Mouse (Mus musculus) stomach, embryonic 14.5 days (tissue): Measurements from ENCODE around the gene Cacna2d2. TPM values are rescaled to one million over a fixed set of nuclear protein-coding genes. Genes with fewer than 3 reads are reported as not detected.
A peak's percentile ranks its signal among the peaks of the same experiment; 100 is the strongest.

Experiments
- ATAC-seq: fragments of 200-750 bp; cut with Nextera tagmentation; 2 replicates; pipeline ENCODE4 v1.8.0; 2017; ENCODE audit warnings: low read depth, moderate TSS enrichment; ENCODE audit not compliant: insufficient number of reproducible peaks, insufficient read depth, low FRiP score
- H3K27ac ChIP-seq: fragments of 300-500 bp; sonication (generic); 2 replicates; pipeline ENCODE4 v1.5.1; 2014; ENCODE audit warnings: mild to moderate bottlenecking, low read length, moderate library complexity, mixed read lengths
- H3K27me3 ChIP-seq: fragments of 300-500 bp; sonication (generic); 2 replicates; pipeline ENCODE4 v1.6.1; 2014; ENCODE audit warnings: low read length, control low read depth, mixed read lengths; ENCODE audit not compliant: control insufficient read depth, insufficient read depth
- H3K36me3 ChIP-seq: fragments of 300-500 bp; sonication (generic); 2 replicates; pipeline ENCODE4 v1.6.1; 2014; ENCODE audit warnings: mild to moderate bottlenecking, control low read depth, low read length, moderate library complexity, mixed read lengths; ENCODE audit not compliant: control insufficient read depth, insufficient read depth
- H3K4me1 ChIP-seq: fragments of 300-500 bp; sonication (generic); 2 replicates; pipeline ENCODE4 v1.6.1; 2014; ENCODE audit warnings: low read length, control low read depth, mixed read lengths; ENCODE audit not compliant: control insufficient read depth, insufficient read depth
- H3K4me2 ChIP-seq: fragments of 300-500 bp; sonication (generic); replicated peaks from 2 replicates; pipeline ENCODE4 v1.6.1; 2014; ENCODE audit warnings: low read depth, low read length, control low read depth
- H3K4me3 ChIP-seq: fragments of 300-500 bp; sonication (generic); 2 replicates; pipeline ENCODE4 v1.5.1; 2014; ENCODE audit warnings: low read depth, low read length, control low read depth
- H3K9ac ChIP-seq: fragments of 300-500 bp; sonication (generic); replicated peaks from 2 replicates; pipeline ENCODE4 v1.6.1; 2014; ENCODE audit warnings: low read depth, mild to moderate bottlenecking, control low read depth, low read length, moderate library complexity, mixed read lengths
- H3K9me3 ChIP-seq: fragments of 300-500 bp; sonication (generic); 2 replicates; pipeline ENCODE4 v1.6.1; 2016; ENCODE audit warnings: low read depth, low read length, control low read depth; ENCODE audit not compliant: control insufficient read depth
- WGBS: fragments of 180-500 bp; shearing (Covaris S2); extraction: QIAGEN DNeasy Blood & Tissue Kit; methylation state at CpG from one replicate; pipeline ENCODE4 v1.1.7; 2014; 5-methylcytosine and 5-hydroxymethylcytosine counted together
- polyA plus RNA-seq: library from polyadenylated mRNA; unstranded; fragments of >200 nt; fragmentation: Nextera tagmentation; extraction: Ambion mirVana; gene quantifications from 2 replicates; pipeline ENCODE4 v1.2.1, GENCODE M21; 2014

Cacna2d2 gene
- polyA plus RNA-seq, 1 experiment from 2014 or later: 0.43 TPM

GRCm38 (mm10) chr9:107521190-107521589 is 121.8 kb downstream of the Cacna2d2 start:
- no peak overlapping the region for H3K4me3 ChIP-seq
- no peak overlapping the region for H3K27ac ChIP-seq
- H3K27me3 ChIP-seq: 0 out of 2 replicates have a peak, but pooled peaks cover 8% of the 10 kb centered on the region
- peak overlapping the region; percentile 42; the same call in 1 of the 2 replicates for H3K4me2 ChIP-seq
- WGBS: 29% methylated on average over 5 of the region's 5 CpGs
- H3K4me1 ChIP-seq: peaks cover 13% of the 10 kb centered on the region
- H3K36me3 ChIP-seq: no peaks in the 10 kb centered on the region
- H3K9ac ChIP-seq: no peak overlapping the region
- peak; percentile 10; the same call in 1 of the 2 replicates for ATAC-seq
- H3K9me3 ChIP-seq: no peaks in the 10 kb centered on the region

- H3K9ac ChIP-seq: 0 out of 2 replicates have a peak overlapping the region, but pooled peaks have one; percentile 6
- peaks cover 13% of the 10 kb centered on the region for H3K4me1 ChIP-seq
- 0 out of 2 replicates have a peak, but pooled peaks cover 8% of the 10 kb centered on the region for H3K27me3 ChIP-seq
- ATAC-seq: peak; percentile 69
- peak overlapping the region; percentile 42 for H3K4me2 ChIP-seq
- H3K9me3 ChIP-seq: no peaks in the 10 kb centered on the region
- WGBS: 20% methylated on average over 24 of the region's 25 CpGs
- 0 out of 2 replicates have a peak overlapping the region, but pooled peaks have one; percentile 5 for H3K4me3 ChIP-seq
- no peaks in the 10 kb centered on the region for H3K36me3 ChIP-seq
- H3K27ac ChIP-seq: peak overlapping the region; percentile 44; the same call in 1 of the 2 replicates
Measured at GRCm38 (mm10) chr9:107521711-107522399, 122.4 kb downstream of the Cacna2d2 start.

DNA sequence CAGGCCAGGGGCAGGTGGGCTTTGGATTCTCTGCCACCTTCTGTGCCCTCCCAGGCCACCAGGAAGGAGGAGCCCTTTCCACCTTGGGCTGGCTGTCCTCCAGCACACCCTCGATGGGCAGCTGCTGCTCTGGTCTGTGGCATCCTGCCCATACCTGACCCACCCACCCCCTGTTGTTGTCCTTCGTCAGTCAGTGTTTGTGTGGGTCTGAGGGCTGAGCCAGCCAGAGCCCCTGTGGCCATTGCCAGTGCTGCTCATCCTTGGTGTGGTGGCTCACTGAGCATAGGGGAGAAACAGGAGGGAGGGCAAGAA is 122.9 kb downstream of the Cacna2d2 start:
- Histone ChIP-seq H3K4me3 (no peak overlapping the region), H3K36me3 (no peaks in the 10 kb centered on the region), H3K9me3 (no peaks in the 10 kb centered on the region), H3K4me1 (peaks cover 13% of the 10 kb centered on the region), H3K27me3 (0 out of 2 replicates have a peak, but pooled peaks cover 8% of the 10 kb centered on the region), H3K4me2 (peak overlapping the region; percentile 42), H3K9ac (no peak overlapping the region), H3K27ac (peak overlapping the region; percentile 44; the same call in 1 of the 2 replicates)
- 29% methylated on average over 2 of the region's 2 CpGs for WGBS
- no peak for ATAC-seq

- Histone ChIP-seq H3K27me3 (0 out of 2 replicates have a peak, but pooled peaks cover 8% of the 10 kb centered on the region), H3K4me2 (peak overlapping the region; percentile 72), H3K4me3 (peak overlapping the region; percentile 29), H3K27ac (no peak overlapping the region), H3K9ac (no peak overlapping the region), H3K4me1 (peaks cover 7% of the 10 kb centered on the region), H3K9me3 (no peaks in the 10 kb centered on the region), H3K36me3 (no peaks in the 10 kb centered on the region)
- peak; percentile 76 for ATAC-seq
- 5% methylated on average over 44 of the region's 44 CpGs for WGBS
Measured at GRCm38 (mm10) chr9:107526198-107527026, 127.0 kb downstream of the Cacna2d2 start.

DNA sequence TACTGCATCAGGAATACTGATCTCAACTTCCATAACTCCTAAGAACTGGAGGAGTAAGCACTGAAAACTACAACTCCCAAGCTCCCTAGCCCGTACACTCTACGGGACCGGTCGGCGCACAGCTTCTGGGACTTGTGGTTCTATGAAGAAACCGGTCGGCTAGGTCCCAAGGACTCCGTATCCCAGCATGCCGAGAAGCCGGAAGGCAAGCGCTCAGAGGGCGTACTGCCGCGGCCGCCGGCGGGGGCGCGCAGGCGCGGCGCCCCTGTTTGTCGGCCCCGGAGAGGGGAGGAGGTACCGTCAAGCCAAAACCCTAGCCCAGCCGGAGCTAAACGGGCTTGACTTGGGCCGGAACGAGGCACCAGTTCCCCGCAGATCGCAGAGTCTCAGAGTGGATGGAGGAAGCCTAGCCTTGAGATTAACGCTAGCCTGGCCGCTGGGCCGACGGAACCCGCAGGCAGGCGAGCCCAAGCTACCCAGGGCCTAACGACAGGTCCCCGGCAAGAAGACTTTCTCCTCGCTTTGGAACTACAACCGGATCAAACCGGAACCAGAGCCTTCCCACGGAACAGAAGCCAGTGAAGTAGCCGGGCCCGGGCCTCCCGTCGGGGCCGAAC is 134.5 kb downstream of the Cacna2d2 start, which contains the start of gene Tmem115:
Gene Tmem115, plus strand, starts transcription at position 155 of the 617 bp plus-strand sequence.
- H3K4me3 ChIP-seq: peak within 1 kb of the TSS; percentile 83
- ATAC-seq: peak; percentile 97
- WGBS: under 1% methylated on average over 47 of the region's 48 CpGs

GRCm38 (mm10) chr9:107534408-107535202 is 135.2 kb downstream of the Cacna2d2 start:
- Histone ChIP-seq H3K4me1 (peaks cover 19% of the 10 kb centered on the region), H3K4me3 (peak overlapping the region; percentile 83), H3K9ac (peak overlapping the region; percentile 85), H3K4me2 (peak overlapping the region; percentile 91), H3K27ac (peak overlapping the region; percentile 77), H3K9me3 (no peaks in the 10 kb centered on the region), H3K27me3 (no peaks in the 10 kb centered on the region), H3K36me3 (peaks cover 21% of the 10 kb centered on the region)
- WGBS: under 1% methylated on average over 40 of the region's 40 CpGs
- ATAC-seq: no peak

More for the DNA sequence above, 134.5 kb downstream of the Cacna2d2 start, which contains the start of gene Tmem115:
- Histone ChIP-seq H3K4me1 (peaks cover 19% of the 10 kb centered on the region), H3K4me2 (peak within 1 kb of the TSS; percentile 91), H3K9ac (peak within 1 kb of the TSS; percentile 85), H3K9me3 (no peaks in the 10 kb centered on the region), H3K27me3 (no peaks in the 10 kb centered on the region), H3K27ac (peak within 1 kb of the TSS; percentile 77), H3K36me3 (peaks cover 14% of the 10 kb centered on the region)

DNA sequence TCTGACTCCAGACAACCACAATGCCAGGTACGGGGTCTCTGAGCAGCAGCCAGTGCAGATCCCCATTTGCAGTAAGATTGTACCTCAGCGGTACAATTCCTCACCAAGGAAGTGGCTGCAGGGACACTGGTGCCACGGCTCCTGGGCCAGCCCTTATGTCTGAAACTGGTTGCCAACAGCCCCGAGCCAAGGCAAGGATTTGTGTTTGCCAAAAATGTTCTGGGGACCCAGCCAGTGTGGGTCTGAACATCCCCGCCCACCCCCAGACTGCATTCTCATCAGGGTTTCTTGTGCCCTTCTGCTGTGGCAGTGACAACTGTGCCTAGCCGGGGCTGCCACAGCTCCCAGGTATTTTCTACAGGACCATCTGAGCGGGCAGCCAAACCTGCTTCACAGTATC is 138.8 kb downstream of the Cacna2d2 start:
- 92% methylated on average over 7 of the region's 7 CpGs for WGBS
- Histone ChIP-seq H3K36me3 (peaks cover 25% of the 10 kb centered on the region), H3K9ac (no peak overlapping the region), H3K4me2 (no peak overlapping the region), H3K4me3 (no peak overlapping the region), H3K4me1 (peaks cover 28% of the 10 kb centered on the region), H3K27me3 (no peaks in the 10 kb centered on the region), H3K9me3 (no peaks in the 10 kb centered on the region), H3K27ac (no peak overlapping the region)
- ATAC-seq: no peak
